9 mouse cellular contexts compared by ENCODE assay signal in genomic region chr2:26566221-26566620, GRCm38 (mm10). TPM values are rescaled to one million over a fixed set of nuclear protein-coding genes. Genes with fewer than 3 reads are reported as not detected.
DNase-seq lines count a peak whose midpoint lies in the region; ATAC-seq and TF ChIP-seq lines count a peak whose summit lies in the region.
"Had no signal": no experiment of that assay in that cellular context is flagged by ENCODE, and none has a peak within 500 bp of the region (broad histone marks: within the 10 kb centered on the region; RNA-seq: fewer than 3 reads in every experiment).

No protein-coding gene starts in this region.

- no peak overlapping the region for H3K4me3 ChIP-seq in gastrocnemius, adult 2 months

- H3K27ac ChIP-seq in gastrocnemius, adult 2 months = no peak overlapping the region

- intact Hi-C loops in gastrocnemius, adult 2 months (cut with DNase I) = loop anchor here (1.0 to 2.0 kb wide), 2 partner anchors 117 to 267 kb away; no protein-coding TSS in a partner anchor
- intact Hi-C loops in gastrocnemius, postnatal 36 days (cut with DNase I) = no loop called here

- DNase-seq in gastrocnemius, adult 2 months = peak; percentile 70
- no peak for DNase-seq in gastrocnemius, postnatal 36 days
- DNase-seq in CD4-positive, CD25-positive, alpha-beta regulatory T cell, adult 2 months (ENCODE audit: low read depth, low spot score) = peak; percentile 85
- peak; percentile 12 for DNase-seq in cerebellum, adult 11-12 months
- peak; percentile 55 for DNase-seq in heart, adult 8-10 months (ENCODE audit: low spot score)
- peak; percentile 56 for DNase-seq in liver
- DNase-seq in urinary bladder, postnatal 25 days (ENCODE audit: low spot score) = no peak

- peak; percentile 88 for ATAC-seq in monocyte, adult 5-6 weeks (replicated peaks; ENCODE audit: insufficient number of reproducible peaks, low FRiP score, low TSS enrichment, poor library complexity, severe bottlenecking)

- peak; percentile 80 for TF ChIP-seq CTCF in gastrocnemius, adult 2 months (IDR thresholded peaks at IDR 0.05)

RNA-seq across cellular contexts. Expression of gene Egfl7, which starts 13.6 kb away (rescaled TPM):
- 10 to 100 TPM; 34.4 to 53.7 TPM for total RNA-seq in gastrocnemius, adult 2 months (2021)
- 10 to 100 TPM; 50.0 to 62.2 TPM for total RNA-seq in gastrocnemius, postnatal 36 days (2021)
- total RNA-seq in heart, adult 8-10 months (2022) = 100 to 1,000 TPM; 122 to 172 (median 148) TPM
- total RNA-seq in monocyte, adult 5-6 weeks (2017) = not detected in 3 replicates

RNA-seq across cellular contexts. Expression of gene Gm20532, which starts 20.2 kb away (rescaled TPM):
- total RNA-seq in gastrocnemius, adult 2 months (2021) = not detected
- total RNA-seq in gastrocnemius, postnatal 36 days (2021) = not detected
- not detected for total RNA-seq in heart, adult 8-10 months (2022)
- not detected in 3 replicates for total RNA-seq in monocyte, adult 5-6 weeks (2017)
- total RNA-seq: left cerebral cortex, adult 18-20 months had no signal

RNA-seq across cellular contexts. Expression of gene Agpat2, which starts 38.0 kb away (rescaled TPM):
- total RNA-seq in gastrocnemius, adult 2 months (2021) = 1 to 10 TPM; 2.8 to 7.3 TPM
- 1 to 10 TPM; 5.6 to 5.9 TPM for total RNA-seq in gastrocnemius, postnatal 36 days (2021)
- total RNA-seq in heart, adult 8-10 months (2022) = 10 to 100 TPM; 51.1 to 65.9 (median 60.8) TPM
- 24.2 to 27.3 TPM (median 25.1 TPM) in 3 replicates for total RNA-seq in monocyte, adult 5-6 weeks (2017)

RNA-seq across cellular contexts. Expression of gene Notch1, which starts 49.8 kb away (rescaled TPM):
- 10 to 100 TPM in 1 of 2 experiments, 1 to 10 TPM in 1; 6.9 to 11.9 TPM for total RNA-seq in gastrocnemius, adult 2 months (2021)
- 1 to 10 TPM; 7.7 to 8.0 TPM for total RNA-seq in gastrocnemius, postnatal 36 days (2021)
- 10 to 100 TPM; 22.2 to 36.5 (median 29.1) TPM for total RNA-seq in heart, adult 8-10 months (2022)
- total RNA-seq in monocyte, adult 5-6 weeks (2017) = 11.6 to 22.2 TPM (median 13.8 TPM) in 3 replicates

Comparison
In these comparisons a context has a peak if more than half of its experiments do, and no peak if none do; other contexts are left out.
1. DNase-seq: peak in gastrocnemius, adult 2 months (single experiment), CD4-positive, CD25-positive, alpha-beta regulatory T cell, adult 2 months (single experiment), cerebellum, adult 11-12 months (single experiment), heart, adult 8-10 months (single experiment) and liver (single experiment); none in gastrocnemius, postnatal 36 days (0 of 2) and urinary bladder, postnatal 25 days (single experiment).
2. RNA of gene Egfl7, which starts 13.6 kb away (total RNA-seq): 122 to 172 TPM in heart, adult 8-10 months, 50.0 to 62.2 TPM in gastrocnemius, postnatal 36 days and 34.4 to 53.7 TPM in gastrocnemius, adult 2 months; not detected in monocyte, adult 5-6 weeks; every median in the first group is over 10 times any median in the second.